Mouse (Mus musculus) kidney, postnatal 0 days (tissue): Measurements from ENCODE around the gene Epb42. TPM values are rescaled to one million over a fixed set of nuclear protein-coding genes. Genes with fewer than 3 reads are reported as not detected.
"Not testable (repeated sequence)": the region's sequence is repeated elsewhere in the genome, so short reads cannot be mapped to it uniquely, and the experiment has no call there.

Experiments used
- ATAC-seq: fragments of 200-750 bp; cut with Nextera tagmentation; replicated peaks from 2 replicates; pipeline ENCODE4 v1.8.0; 2017; ENCODE audit warnings: low read depth, moderate number of reproducible peaks, moderate TSS enrichment, moderate library complexity; ENCODE audit not compliant: low FRiP score
- DNase-seq: peaks from one replicate; pipeline ENCODE4 v3.0.0-alpha.2; 2016; ENCODE audit warnings: low spot score
- H3K27ac ChIP-seq: fragments of 300-500 bp; sonication (generic); 2 replicates; pipeline ENCODE4 v1.5.1; 2014; ENCODE audit warnings: mild to moderate bottlenecking
- H3K27me3 ChIP-seq: fragments of 300-500 bp; sonication (generic); 2 replicates; pipeline ENCODE4 v1.6.1; 2014; ENCODE audit warnings: low read length, mixed read lengths; ENCODE audit not compliant: insufficient read depth
- H3K36me3 ChIP-seq: fragments of 300-500 bp; sonication (generic); 2 replicates; pipeline ENCODE4 v1.6.1; 2014; ENCODE audit warnings: low read length, mixed read lengths; ENCODE audit not compliant: insufficient read depth
- H3K4me1 ChIP-seq: fragments of 300-500 bp; sonication (generic); replicated peaks from 2 replicates; pipeline ENCODE4 v1.6.1; 2014; ENCODE audit warnings: antibody characterized with exemption, low read length, mixed read lengths; ENCODE audit not compliant: insufficient read depth
- H3K4me2 ChIP-seq: fragments of 300-500 bp; sonication (generic); 2 replicates; pipeline ENCODE4 v1.6.1; 2014; ENCODE audit warnings: mild to moderate bottlenecking, low read length, moderate library complexity, mixed read lengths
- H3K4me3 ChIP-seq: fragments of 300-500 bp; sonication (generic); replicated peaks from 2 replicates; pipeline ENCODE4 v1.5.1; 2014; ENCODE audit warnings: low read depth, low read length
- H3K9ac ChIP-seq: fragments of 300-500 bp; sonication (generic); 2 replicates; pipeline ENCODE4 v1.6.1; 2014; ENCODE audit warnings: low read depth, low read length
- H3K9me3 ChIP-seq: fragments of 300-500 bp; sonication (generic); replicated peaks from 2 replicates; pipeline ENCODE4 v1.6.1; 2016; ENCODE audit warnings: low read length, inconsistent platforms, mixed read lengths
- CTCF ChIP-seq: IDR thresholded peaks from 2 replicates; pipeline ENCODE4 v1.5.1; 2016; ENCODE audit warnings: antibody characterized with exemption, low read depth, mild to moderate bottlenecking, moderate library complexity
- WGBS: fragments of 180-500 bp; shearing (Covaris S2); extraction: QIAGEN DNeasy Blood & Tissue Kit; methylation state at CpG from one replicate; pipeline ENCODE4 v1.1.7; 2014; 5-methylcytosine and 5-hydroxymethylcytosine counted together
- polyA plus RNA-seq: library from polyadenylated mRNA; unstranded; fragments of >200 nt; fragmentation: Nextera tagmentation; extraction: Ambion mirVana; gene quantifications from 2 replicates; pipeline ENCODE4 v1.2.1, GENCODE M21; 2015

Gene Epb42
- polyA plus RNA-seq, 1 experiment from 2014 or later, result 2.1 TPM

DNA sequence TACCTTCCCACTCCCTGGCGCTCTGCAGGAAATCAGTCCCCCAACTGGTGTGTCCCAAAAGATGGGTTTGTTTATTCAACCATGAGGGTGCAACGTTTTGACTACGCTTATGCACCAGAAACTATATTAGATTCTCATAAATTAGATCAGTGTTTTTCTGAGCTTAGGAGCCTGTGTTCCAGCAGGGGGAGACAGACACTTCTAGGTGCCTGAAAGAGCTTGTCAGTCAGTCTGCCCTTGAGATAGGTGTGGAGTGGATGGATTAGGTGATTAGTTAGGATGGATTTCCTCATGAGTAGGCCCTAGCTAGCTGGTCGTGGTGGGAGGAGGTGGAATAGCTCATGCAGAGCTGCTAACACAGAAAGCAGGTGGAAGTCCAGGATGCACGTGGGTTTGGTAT lies 4.2 kb upstream of the Epb42 start:
- 30% methylated on average over 5 of the region's 5 CpGs for WGBS
- peak; percentile 79 for TF ChIP-seq CTCF
- peak; percentile 55 for DNase-seq

DNA sequence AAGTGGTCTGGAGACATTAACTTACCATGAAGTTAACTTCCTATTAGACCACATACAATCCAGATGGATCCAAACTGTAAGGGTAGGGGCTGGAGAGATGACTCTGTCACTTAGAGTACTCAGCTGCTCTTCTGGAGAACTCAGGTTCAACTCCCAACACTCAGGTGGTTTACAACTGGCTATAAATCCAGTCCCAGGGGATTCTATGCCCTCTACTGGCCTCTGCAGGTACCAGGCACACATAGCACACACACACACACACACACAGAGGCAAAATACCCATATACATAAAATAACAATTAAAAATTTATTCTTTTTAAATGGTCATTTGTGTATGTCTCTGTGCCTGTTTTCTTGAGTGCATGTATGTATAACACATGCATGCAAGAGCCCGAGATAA lies 2.5 kb upstream of the Epb42 start:
- H3K27me3 ChIP-seq, result no peaks in the 10 kb centered on the region
- no peaks in the 10 kb centered on the region for H3K36me3 ChIP-seq
- ATAC-seq, result no peak
- peak; percentile 23; the same call in 1 of the 2 replicates for TF ChIP-seq CTCF
- H3K4me1 ChIP-seq, result no peaks in the 10 kb centered on the region
- no peak overlapping the region for H3K4me3 ChIP-seq
- H3K9ac ChIP-seq, result no peak overlapping the region
- 100% methylated on average over 1 of the region's 1 CpGs for WGBS
- no peaks in the 10 kb centered on the region for H3K9me3 ChIP-seq
- H3K4me2 ChIP-seq, result no peak overlapping the region
- no peak overlapping the region for H3K27ac ChIP-seq
- no peak for DNase-seq

More for the DNA sequence above, 4.2 kb upstream of the Epb42 start:
- Histone ChIP-seq H3K4me2 (no peak overlapping the region), H3K36me3 (no peaks in the 10 kb centered on the region), H3K27me3 (no peaks in the 10 kb centered on the region), H3K4me1 (no peaks in the 10 kb centered on the region), H3K27ac (no peak overlapping the region), H3K9ac (no peak overlapping the region), H3K4me3 (no peak overlapping the region), H3K9me3 (no peaks in the 10 kb centered on the region)
- ATAC-seq, result no peak

DNA sequence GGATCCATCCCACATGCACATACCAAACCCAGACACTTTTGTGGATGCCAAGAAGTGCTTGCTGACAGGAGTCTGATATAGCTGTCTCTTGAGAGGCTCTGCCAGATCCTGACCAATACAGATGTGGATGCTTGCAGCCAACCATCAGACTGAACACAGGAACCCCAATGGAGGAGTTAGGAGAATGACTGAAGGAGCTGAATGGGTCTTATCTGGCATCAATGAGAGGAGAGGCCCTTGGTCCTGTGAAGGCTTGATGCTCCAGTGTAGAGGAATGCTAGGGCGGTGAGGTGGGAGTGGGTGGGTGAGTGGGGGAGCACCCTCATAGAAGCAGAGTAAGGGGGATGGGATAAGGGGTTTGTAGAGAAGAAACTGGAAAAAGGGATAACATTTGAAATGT lies 2.0 kb upstream of the Epb42 start:
- not testable (repeated sequence) for H3K27me3 ChIP-seq, DNase-seq, H3K4me1 ChIP-seq, ATAC-seq, H3K9me3 ChIP-seq, H3K9ac ChIP-seq, H3K27ac ChIP-seq, H3K4me2 ChIP-seq, H3K36me3 ChIP-seq, H3K4me3 ChIP-seq
- WGBS, result 100% methylated on average over 1 of the region's 1 CpGs

DNA sequence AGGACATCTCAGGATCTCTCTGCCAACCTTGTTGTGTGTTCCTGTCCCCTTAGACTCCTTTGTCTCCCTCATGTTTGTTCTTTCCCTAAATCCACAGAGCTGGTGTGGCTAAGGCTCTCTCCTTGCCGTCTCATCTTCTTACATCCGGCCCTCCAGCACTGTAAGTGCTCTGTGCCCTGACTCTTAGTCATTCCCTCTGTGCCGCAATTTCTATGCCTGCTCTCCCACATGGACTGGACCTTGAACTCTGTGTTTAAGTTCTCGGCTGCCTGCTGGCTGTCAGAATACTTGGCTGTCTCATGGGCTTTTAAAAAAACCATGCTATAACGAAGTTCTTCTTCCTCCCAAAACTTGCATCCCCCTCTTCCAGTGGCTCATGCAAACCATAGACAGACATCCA lies 14.0 kb downstream of the Epb42 start:
- no peaks in the 10 kb centered on the region for H3K4me1 ChIP-seq
- no peaks in the 10 kb centered on the region for H3K9me3 ChIP-seq
- no peak overlapping the region for H3K4me3 ChIP-seq
- H3K36me3 ChIP-seq, result 0 out of 2 replicates have a peak, but pooled peaks cover under 1% of the 10 kb centered on the region
- 51% methylated on average over 5 of the region's 5 CpGs for WGBS
- TF ChIP-seq CTCF, result no peak
- no peak overlapping the region for H3K4me2 ChIP-seq
- DNase-seq, result no peak
- no peak overlapping the region for H3K9ac ChIP-seq
- no peaks in the 10 kb centered on the region for H3K27me3 ChIP-seq
- peak; percentile 61; the same call in 1 of the 2 replicates for ATAC-seq
- H3K27ac ChIP-seq, result no peak overlapping the region

DNA sequence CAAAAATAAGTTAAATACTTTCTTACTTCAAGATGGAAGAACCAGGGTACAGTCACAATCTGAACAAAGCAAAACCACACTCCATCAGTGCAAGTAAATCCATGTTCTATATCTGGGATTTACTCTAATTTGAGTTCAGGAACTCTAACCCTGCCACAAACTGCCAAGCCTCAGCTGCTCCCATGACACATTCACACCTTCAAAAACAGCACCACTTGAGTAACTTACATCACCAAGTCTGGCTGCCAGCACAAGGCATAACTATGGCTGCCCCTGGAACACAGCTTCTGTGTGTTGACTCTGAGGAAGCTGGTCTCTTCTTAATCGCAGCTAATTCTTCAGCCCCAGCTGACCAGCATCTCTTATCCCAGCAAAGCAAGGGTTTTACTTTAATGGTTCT lies 19.7 kb downstream of the Epb42 start:
- Histone ChIP-seq H3K27ac (no peak overlapping the region), H3K4me1 (no peaks in the 10 kb centered on the region), H3K9ac (no peak overlapping the region), H3K9me3 (no peaks in the 10 kb centered on the region), H3K36me3 (peaks cover 18% of the 10 kb centered on the region), H3K27me3 (no peaks in the 10 kb centered on the region), H3K4me3 (no peak overlapping the region), H3K4me2 (no peak overlapping the region)
- WGBS, result 91% methylated on average over 1 of the region's 1 CpGs
- DNase-seq (no peak), ATAC-seq (no peak)
- TF ChIP-seq CTCF, result no peak

DNA sequence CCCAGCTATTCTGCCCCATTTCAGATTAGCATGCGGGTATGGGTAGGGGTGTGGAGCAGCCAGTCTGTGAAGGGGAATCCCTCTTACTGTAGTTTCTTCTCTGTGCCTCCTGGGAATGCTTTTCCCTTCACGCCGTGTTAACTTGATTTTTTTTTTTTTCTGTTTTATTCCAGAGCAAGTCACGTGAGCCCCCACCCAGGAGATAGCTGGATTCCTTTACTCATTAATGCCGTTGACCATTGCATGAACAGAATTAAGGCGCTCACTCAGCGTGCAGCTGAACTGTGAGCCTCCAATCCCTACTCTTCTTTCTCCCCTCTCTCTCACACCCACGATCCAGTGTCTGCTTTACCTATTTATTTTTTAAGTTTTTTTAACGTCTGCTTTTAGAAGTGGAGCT lies 20.6 kb downstream of the Epb42 start:
- WGBS, result 80% methylated on average over 9 of the region's 9 CpGs
- no peak overlapping the region for H3K27ac ChIP-seq
- peak; percentile 41 for DNase-seq

DNA sequence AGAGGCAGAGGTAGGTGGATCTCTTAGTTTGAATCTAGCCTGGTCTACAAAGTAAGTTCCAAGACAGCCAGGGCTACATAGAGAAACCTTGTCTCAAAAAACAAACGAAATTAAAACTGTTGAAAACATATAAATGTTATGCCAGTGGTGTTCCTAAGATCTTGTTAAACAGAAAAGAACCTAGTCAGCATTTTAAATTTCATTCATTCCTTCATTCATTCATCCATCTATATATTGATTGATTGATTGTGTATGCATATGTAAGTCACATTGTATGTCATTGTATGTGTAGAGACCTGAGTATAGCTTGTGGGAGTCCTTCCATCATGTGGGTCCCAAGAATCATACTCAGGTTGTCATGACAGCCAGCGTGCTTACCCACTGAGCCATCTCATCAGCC lies 21.4 kb downstream of the Epb42 start:
- no peak overlapping the region for H3K4me2 ChIP-seq
- H3K4me1 ChIP-seq, result no peaks in the 10 kb centered on the region
- H3K9ac ChIP-seq, result no peak overlapping the region
- ATAC-seq, result no peak
- TF ChIP-seq CTCF, result no peak
- H3K27me3 ChIP-seq, result no peaks in the 10 kb centered on the region
- WGBS, result 89% methylated on average over 2 of the region's 2 CpGs
- no peak overlapping the region for H3K4me3 ChIP-seq
- H3K27ac ChIP-seq, result no peak overlapping the region
- DNase-seq, result no peak
- no peaks in the 10 kb centered on the region for H3K9me3 ChIP-seq
- H3K36me3 ChIP-seq, result peaks cover 22% of the 10 kb centered on the region

More for the DNA sequence above, 20.6 kb downstream of the Epb42 start:
- Histone ChIP-seq H3K36me3 (peaks cover 22% of the 10 kb centered on the region), H3K4me1 (no peaks in the 10 kb centered on the region), H3K4me3 (no peak overlapping the region), H3K4me2 (no peak overlapping the region), H3K27me3 (no peaks in the 10 kb centered on the region), H3K9ac (no peak overlapping the region), H3K9me3 (no peaks in the 10 kb centered on the region)
- TF ChIP-seq CTCF, result no peak
- ATAC-seq, result no peak
